Mouse (Mus musculus): ENCODE results near the gene Mtch1. TPM values are rescaled to one million over a fixed set of nuclear protein-coding genes. Genes with fewer than 3 reads are reported as not detected.

Gene Mtch1
- polyA plus RNA-seq, 1 experiment from 2014 or later: 143 TPM

GRCm38 (mm10) chr17:29293807-29294605 lies 53.7 kb downstream of the Mtch1 start:
- ATAC-seq: peak; percentile 86

GRCm38 (mm10) chr17:29292996-29293395 lies 54.7 kb downstream of the Mtch1 start:
- TF ChIP-seq CTCF (IDR thresholded peaks at IDR 0.05; ENCODE audit: low read depth): no peak
- H3K27ac ChIP-seq (ENCODE audit: low read depth, low read length): peak overlapping the region; percentile 70; the same call in 1 of the 2 replicates
- no peak for ATAC-seq

More at GRCm38 (mm10) chr17:29293807-29294605, 53.7 kb downstream of the Mtch1 start:
- Histone ChIP-seq H3K4me2 (replicated peaks; ENCODE audit: low read depth) (peak overlapping the region; percentile 1; the same call in 1 of the 2 replicates), H3K27ac (ENCODE audit: low read depth, low read length) (peak overlapping the region; percentile 70), H3K36me3 (ENCODE audit: control insufficient read depth, insufficient read depth) (peaks cover 44% of the 10 kb centered on the region), H3K4me1 (replicated peaks; ENCODE audit: control insufficient read depth, insufficient read depth, low read length) (no peaks in the 10 kb centered on the region), H3K9ac (ENCODE audit: low read depth, low read length) (no peak overlapping the region), H3K4me3 (ENCODE audit: low read depth, low read length) (no peak overlapping the region), H3K27me3 (replicated peaks; ENCODE audit: control insufficient read depth, insufficient read depth, low read length) (no peaks in the 10 kb centered on the region), H3K9me3 (ENCODE audit: control insufficient read depth) (no peaks in the 10 kb centered on the region)
- TF ChIP-seq CTCF (IDR thresholded peaks at IDR 0.05; ENCODE audit: low read depth): peak; percentile 54
- 59% methylated on average over 9 of the region's 9 CpGs for WGBS

GRCm38 (mm10) chr17:29291793-29292192 lies 55.9 kb downstream of the Mtch1 start:
- no peak overlapping the region for H3K9ac ChIP-seq (ENCODE audit: low read depth, low read length)
- H3K4me2 ChIP-seq (replicated peaks; ENCODE audit: low read depth): no peak overlapping the region
- H3K27me3 ChIP-seq (replicated peaks; ENCODE audit: control insufficient read depth, insufficient read depth, low read length): no peaks in the 10 kb centered on the region
- H3K27ac ChIP-seq (ENCODE audit: low read depth, low read length): no peak overlapping the region
- no peak for ATAC-seq
- 87% methylated on average over 7 of the region's 7 CpGs for WGBS
- H3K9me3 ChIP-seq (ENCODE audit: control insufficient read depth): no peaks in the 10 kb centered on the region
- H3K4me3 ChIP-seq (ENCODE audit: low read depth, low read length): no peak overlapping the region
- peaks cover 28% of the 10 kb centered on the region for H3K36me3 ChIP-seq (ENCODE audit: control insufficient read depth, insufficient read depth)
- no peak for TF ChIP-seq CTCF (IDR thresholded peaks at IDR 0.05; ENCODE audit: low read depth)
- no peaks in the 10 kb centered on the region for H3K4me1 ChIP-seq (replicated peaks; ENCODE audit: control insufficient read depth, insufficient read depth, low read length)

More at GRCm38 (mm10) chr17:29292996-29293395, 54.7 kb downstream of the Mtch1 start:
- Histone ChIP-seq H3K4me3 (ENCODE audit: low read depth, low read length) (no peak overlapping the region), H3K9ac (ENCODE audit: low read depth, low read length) (no peak overlapping the region), H3K36me3 (ENCODE audit: control insufficient read depth, insufficient read depth) (peaks cover 38% of the 10 kb centered on the region), H3K4me1 (replicated peaks; ENCODE audit: control insufficient read depth, insufficient read depth, low read length) (no peaks in the 10 kb centered on the region), H3K4me2 (replicated peaks; ENCODE audit: low read depth) (no peak overlapping the region), H3K9me3 (ENCODE audit: control insufficient read depth) (no peaks in the 10 kb centered on the region), H3K27me3 (replicated peaks; ENCODE audit: control insufficient read depth, insufficient read depth, low read length) (no peaks in the 10 kb centered on the region)
- WGBS: 81% methylated on average over 3 of the region's 3 CpGs

- H3K36me3 ChIP-seq (ENCODE audit: control insufficient read depth, insufficient read depth): peaks cover 44% of the 10 kb centered on the region
- TF ChIP-seq CTCF (IDR thresholded peaks at IDR 0.05; ENCODE audit: low read depth): no peak
- H3K9ac ChIP-seq (ENCODE audit: low read depth, low read length): no peak overlapping the region
- H3K27me3 ChIP-seq (replicated peaks; ENCODE audit: control insufficient read depth, insufficient read depth, low read length): no peaks in the 10 kb centered on the region
- ATAC-seq: peak; percentile 36; the same call in 1 of the 2 replicates
- H3K27ac ChIP-seq (ENCODE audit: low read depth, low read length): no peak overlapping the region
- no peaks in the 10 kb centered on the region for H3K9me3 ChIP-seq (ENCODE audit: control insufficient read depth)
- no peak overlapping the region for H3K4me2 ChIP-seq (replicated peaks; ENCODE audit: low read depth)
- no peak overlapping the region for H3K4me3 ChIP-seq (ENCODE audit: low read depth, low read length)
- 62% methylated on average over 21 of the region's 21 CpGs for WGBS
- H3K4me1 ChIP-seq (replicated peaks; ENCODE audit: control insufficient read depth, insufficient read depth, low read length): no peaks in the 10 kb centered on the region
Measured at GRCm38 (mm10) chr17:29282216-29282952, 65.3 kb downstream of the Mtch1 start.

Other genes with a start within 250 kb of the Mtch1 start
- gene Rab44, start 233.8 kb downstream of the Mtch1 start, polyA plus RNA-seq (2015; fragmentation: Nextera tagmentation; extraction: Ambion mirVana): 0.20 TPM in 2 replicates
- gene Cpne5, start 109.8 kb downstream of the Mtch1 start, polyA plus RNA-seq (2015; fragmentation: Nextera tagmentation; extraction: Ambion mirVana): 2.7 and 3.3 TPM in 2 replicates
- gene Ppil1, start 83.7 kb downstream of the Mtch1 start, polyA plus RNA-seq (2015; fragmentation: Nextera tagmentation; extraction: Ambion mirVana): 53.7 and 59.1 TPM in 2 replicates
- 111 and 116 TPM in 2 replicates for gene BC004004, start 79.1 kb downstream of the Mtch1 start, polyA plus RNA-seq (2015; fragmentation: Nextera tagmentation; extraction: Ambion mirVana)
- 0.73 and 0.76 TPM in 2 replicates for gene Pi16, start 30.3 kb downstream of the Mtch1 start, polyA plus RNA-seq (2015; fragmentation: Nextera tagmentation; extraction: Ambion mirVana)
- gene Fgd2, start 13.0 kb upstream of the Mtch1 start, polyA plus RNA-seq (2015; fragmentation: Nextera tagmentation; extraction: Ambion mirVana): 4.9 and 6.0 TPM in 2 replicates
- gene Pim1, start 142.8 kb upstream of the Mtch1 start, polyA plus RNA-seq (2015; fragmentation: Nextera tagmentation; extraction: Ambion mirVana): 16.8 and 18.9 TPM in 2 replicates
- gene Gm17657, start 201.7 kb upstream of the Mtch1 start, polyA plus RNA-seq (2015; fragmentation: Nextera tagmentation; extraction: Ambion mirVana): not detected in 2 replicates
- 8.6 TPM in 2 replicates for gene Tbc1d22b, start 201.9 kb upstream of the Mtch1 start, polyA plus RNA-seq (2015; fragmentation: Nextera tagmentation; extraction: Ambion mirVana)
- 0.16 TPM in 1 of 2 replicates, not detected in the other for gene Tmem217, start 204.5 kb upstream of the Mtch1 start, polyA plus RNA-seq (2015; fragmentation: Nextera tagmentation; extraction: Ambion mirVana)

Data from intestine, postnatal 0 days (tissue).